Mouse (Mus musculus) embryonic fibroblast, embryonic 13.5 days (primary cell): ENCODE data around the gene Camk1d. TPM values are rescaled to one million over a fixed set of nuclear protein-coding genes. Genes with fewer than 3 reads are reported as not detected.

Source experiments
- H3K27ac ChIP-seq: 2 replicates; pipeline ENCODE4 v1.5.1; 2012; ENCODE audit warnings: low read length, control low read depth, inconsistent platforms; ENCODE audit not compliant: insufficient read depth
- H3K4me1 ChIP-seq: 2 replicates; pipeline ENCODE4 v1.6.1; 2011; ENCODE audit warnings: low read length; ENCODE audit not compliant: control insufficient read depth, insufficient read depth
- H3K4me3 ChIP-seq: 2 replicates; pipeline ENCODE4 v1.5.1; 2011; ENCODE audit warnings: mild to moderate bottlenecking, control low read depth, low read length; ENCODE audit not compliant: insufficient read depth
- CTCF ChIP-seq: IDR thresholded peaks from 2 replicates; pipeline ENCODE4 v1.5.1; 2011; ENCODE audit warnings: mild to moderate bottlenecking, control low read depth, low read length, moderate library complexity, borderline replicate concordance; ENCODE audit not compliant: insufficient read depth
- POLR2A ChIP-seq: IDR thresholded peaks from 2 replicates; pipeline ENCODE4 v1.6.1; 2011; ENCODE audit warnings: low read depth, mild to moderate bottlenecking, control low read depth, low read length, moderate library complexity
- polyA plus RNA-seq: library from polyadenylated mRNA; stranded (reverse); fragments of >200 nt; gene quantifications from 2 replicates; pipeline ENCODE4 v1.2.4, GENCODE M21; 2011; ENCODE audit warnings: low read depth; ENCODE audit not compliant: missing spikeins, insufficient read length

Gene Camk1d
- polyA plus RNA-seq, 1 experiment: 4.3 TPM

- Histone ChIP-seq H3K4me3 (no peak overlapping the region), H3K4me1 (no peaks in the 10 kb centered on the region; the same call in 1 of the 2 replicates), H3K27ac (no peak overlapping the region)
- TF ChIP-seq POLR2A (no peak), CTCF (no peak)
Observed at GRCm38 (mm10) chr2:5363836-5364235, 350.5 kb downstream of the Camk1d start.

GRCm38 (mm10) chr2:5358049-5358448 lies 356.3 kb downstream of the Camk1d start:
- no peaks in the 10 kb centered on the region for H3K4me1 ChIP-seq
- TF ChIP-seq POLR2A (no peak), CTCF (no peak)
- no peak overlapping the region for H3K27ac ChIP-seq
- no peak overlapping the region for H3K4me3 ChIP-seq

- TF ChIP-seq CTCF: no peak
- no peak for TF ChIP-seq POLR2A
- Histone ChIP-seq H3K27ac (no peak overlapping the region), H3K4me1 (no peaks in the 10 kb centered on the region), H3K4me3 (no peak overlapping the region)
Observed at GRCm38 (mm10) chr2:5357056-5357455, 357.3 kb downstream of the Camk1d start.

GRCm38 (mm10) chr2:5352821-5353522 lies 361.3 kb downstream of the Camk1d start:
- H3K4me1 ChIP-seq: no peaks in the 10 kb centered on the region
- no peak for TF ChIP-seq CTCF
- TF ChIP-seq POLR2A: no peak
- H3K27ac ChIP-seq: no peak overlapping the region
- H3K4me3 ChIP-seq: no peak overlapping the region

GRCm38 (mm10) chr2:5345344-5345743 lies 369.0 kb downstream of the Camk1d start:
- TF ChIP-seq CTCF (no peak), POLR2A (no peak)

GRCm38 (mm10) chr2:5327533-5328250 lies 386.6 kb downstream of the Camk1d start:
- no peak overlapping the region for H3K4me3 ChIP-seq
- TF ChIP-seq POLR2A (no peak), CTCF (no peak)
- H3K27ac ChIP-seq: no peak overlapping the region
- H3K4me1 ChIP-seq: no peaks in the 10 kb centered on the region

More at GRCm38 (mm10) chr2:5345344-5345743, 369.0 kb downstream of the Camk1d start:
- no peak overlapping the region for H3K4me3 ChIP-seq
- H3K4me1 ChIP-seq: no peaks in the 10 kb centered on the region
- H3K27ac ChIP-seq: no peak overlapping the region

- no peaks in the 10 kb centered on the region for H3K4me1 ChIP-seq
- H3K4me3 ChIP-seq: no peak overlapping the region
- H3K27ac ChIP-seq: no peak overlapping the region
- no peak for TF ChIP-seq CTCF
- no peak for TF ChIP-seq POLR2A
Observed at GRCm38 (mm10) chr2:5324806-5325205, 389.5 kb downstream of the Camk1d start.

GRCm38 (mm10) chr2:5321660-5322295 lies 392.5 kb downstream of the Camk1d start:
- H3K4me3 ChIP-seq: no peak overlapping the region
- H3K27ac ChIP-seq: no peak overlapping the region
- H3K4me1 ChIP-seq: peaks cover 4% of the 10 kb centered on the region; the same call in 1 of the 2 replicates
- TF ChIP-seq POLR2A: no peak
- no peak for TF ChIP-seq CTCF

GRCm38 (mm10) chr2:5319138-5319537 lies 395.2 kb downstream of the Camk1d start:
- H3K4me1 ChIP-seq: peaks cover 4% of the 10 kb centered on the region; the same call in 1 of the 2 replicates
- no peak for TF ChIP-seq POLR2A
- no peak for TF ChIP-seq CTCF
- H3K27ac ChIP-seq: no peak overlapping the region
- H3K4me3 ChIP-seq: no peak overlapping the region
